Mouse (Mus musculus): Measurements from ENCODE around the gene Chodl.

Chodl gene

GRCm38 (mm10) chr16:78930382-78931286 is at the start of gene Chodl:
Gene Chodl (plus strand): TSS chr16:78930948.
- peak; percentile 63 for DNase-seq (ENCODE audit: low spot score)

- DNase-seq (ENCODE audit: low spot score), result no peak
These were observed 8.1 kb upstream of the Chodl start for GRCm38 (mm10) chr16:78922644-78923043.

- peak; percentile 31 for DNase-seq (ENCODE audit: low spot score)
These were observed 708 bp downstream of the Chodl start for GRCm38 (mm10) chr16:78931287-78932025.

GRCm38 (mm10) chr16:78934298-78934697 is 3.5 kb downstream of the Chodl start:
- no peak for DNase-seq (ENCODE audit: low spot score)

- peak; percentile 48 for DNase-seq (ENCODE audit: low spot score)
These were observed 7.0 kb downstream of the Chodl start for GRCm38 (mm10) chr16:78937755-78938154.

- DNase-seq (ENCODE audit: low spot score), result peak; percentile 27
These were observed 19.6 kb downstream of the Chodl start for GRCm38 (mm10) chr16:78950359-78950758.

- DNase-seq (ENCODE audit: low spot score), result no peak
These were observed 26.7 kb downstream of the Chodl start for GRCm38 (mm10) chr16:78957434-78957833.

GRCm38 (mm10) chr16:78969091-78969731 is 38.5 kb downstream of the Chodl start:
- DNase-seq (ENCODE audit: low spot score), result peak; percentile 77

- no peak for DNase-seq (ENCODE audit: low spot score)
These were observed 43.4 kb downstream of the Chodl start for GRCm38 (mm10) chr16:78974099-78974498.

- DNase-seq (ENCODE audit: low spot score), result no peak
These were observed 45.6 kb downstream of the Chodl start for GRCm38 (mm10) chr16:78976384-78976783.
